Mouse (Mus musculus) stomach, embryonic 14.5 days (tissue): ENCODE results near the gene Nol6. TPM values are rescaled to one million over a fixed set of nuclear protein-coding genes. Genes with fewer than 3 reads are reported as not detected.
"Not testable (repeated sequence)": the region's sequence is repeated elsewhere in the genome, so short reads cannot be mapped to it uniquely, and the experiment has no call there.

Source experiments
- ATAC-seq: fragments of 200-750 bp; cut with Nextera tagmentation; 2 replicates; pipeline ENCODE4 v1.8.0; 2017; ENCODE audit warnings: low read depth, moderate TSS enrichment; ENCODE audit not compliant: insufficient number of reproducible peaks, insufficient read depth, low FRiP score
- H3K27ac ChIP-seq: fragments of 300-500 bp; sonication (generic); 2 replicates; pipeline ENCODE4 v1.5.1; 2014; ENCODE audit warnings: mild to moderate bottlenecking, low read length, moderate library complexity, mixed read lengths
- H3K27me3 ChIP-seq: fragments of 300-500 bp; sonication (generic); 2 replicates; pipeline ENCODE4 v1.6.1; 2014; ENCODE audit warnings: low read length, control low read depth, mixed read lengths; ENCODE audit not compliant: control insufficient read depth, insufficient read depth
- H3K36me3 ChIP-seq: fragments of 300-500 bp; sonication (generic); 2 replicates; pipeline ENCODE4 v1.6.1; 2014; ENCODE audit warnings: mild to moderate bottlenecking, control low read depth, low read length, moderate library complexity, mixed read lengths; ENCODE audit not compliant: control insufficient read depth, insufficient read depth
- H3K4me1 ChIP-seq: fragments of 300-500 bp; sonication (generic); 2 replicates; pipeline ENCODE4 v1.6.1; 2014; ENCODE audit warnings: low read length, control low read depth, mixed read lengths; ENCODE audit not compliant: control insufficient read depth, insufficient read depth
- H3K4me2 ChIP-seq: fragments of 300-500 bp; sonication (generic); replicated peaks from 2 replicates; pipeline ENCODE4 v1.6.1; 2014; ENCODE audit warnings: low read depth, low read length, control low read depth
- H3K4me3 ChIP-seq: fragments of 300-500 bp; sonication (generic); 2 replicates; pipeline ENCODE4 v1.5.1; 2014; ENCODE audit warnings: low read depth, low read length, control low read depth
- H3K9ac ChIP-seq: fragments of 300-500 bp; sonication (generic); replicated peaks from 2 replicates; pipeline ENCODE4 v1.6.1; 2014; ENCODE audit warnings: low read depth, mild to moderate bottlenecking, control low read depth, low read length, moderate library complexity, mixed read lengths
- H3K9me3 ChIP-seq: fragments of 300-500 bp; sonication (generic); 2 replicates; pipeline ENCODE4 v1.6.1; 2016; ENCODE audit warnings: low read depth, low read length, control low read depth; ENCODE audit not compliant: control insufficient read depth
- WGBS: fragments of 180-500 bp; shearing (Covaris S2); extraction: QIAGEN DNeasy Blood & Tissue Kit; methylation state at CpG from one replicate; pipeline ENCODE4 v1.1.7; 2014; 5-methylcytosine and 5-hydroxymethylcytosine counted together
- polyA plus RNA-seq: library from polyadenylated mRNA; unstranded; fragments of >200 nt; fragmentation: Nextera tagmentation; extraction: Ambion mirVana; gene quantifications from 2 replicates; pipeline ENCODE4 v1.2.1, GENCODE M21; 2014

Gene Nol6
- polyA plus RNA-seq, 1 experiment from 2014 or later, result 22.5 TPM

GRCm38 (mm10) chr4:41086947-41087346 is 37.3 kb downstream of the Nol6 start:
- Histone ChIP-seq H3K9ac (no peak overlapping the region), H3K36me3 (no peaks in the 10 kb centered on the region), H3K4me2 (no peak overlapping the region), H3K4me3 (no peak overlapping the region), H3K9me3 (no peaks in the 10 kb centered on the region), H3K4me1 (no peaks in the 10 kb centered on the region), H3K27ac (no peak overlapping the region), H3K27me3 (no peaks in the 10 kb centered on the region)
- peak; percentile 57; the same call in 1 of the 2 replicates for ATAC-seq
- WGBS, result 77% methylated on average over 9 of the region's 9 CpGs

- Histone ChIP-seq H3K4me3 (no peak overlapping the region), H3K27me3 (no peaks in the 10 kb centered on the region), H3K27ac (no peak overlapping the region), H3K36me3 (no peaks in the 10 kb centered on the region), H3K4me1 (no peaks in the 10 kb centered on the region), H3K4me2 (no peak overlapping the region), H3K9ac (no peak overlapping the region), H3K9me3 (no peaks in the 10 kb centered on the region)
- no peak for ATAC-seq
- 83% methylated on average over 4 of the region's 4 CpGs for WGBS
Observed at GRCm38 (mm10) chr4:41084819-41085218, 39.4 kb downstream of the Nol6 start.

GRCm38 (mm10) chr4:41082803-41083202 is 41.5 kb downstream of the Nol6 start:
- H3K9ac ChIP-seq, H3K9me3 ChIP-seq, H3K4me2 ChIP-seq, H3K4me3 ChIP-seq, H3K27me3 ChIP-seq, H3K27ac ChIP-seq, ATAC-seq, H3K4me1 ChIP-seq, H3K36me3 ChIP-seq: not testable (repeated sequence)
- WGBS, result 55% methylated on average over 4 of the region's 4 CpGs

GRCm38 (mm10) chr4:41081733-41082132 is 42.5 kb downstream of the Nol6 start:
- Histone ChIP-seq H3K27me3 (no peaks in the 10 kb centered on the region), H3K9ac (no peak overlapping the region), H3K4me1 (no peaks in the 10 kb centered on the region), H3K27ac (no peak overlapping the region), H3K36me3 (no peaks in the 10 kb centered on the region), H3K4me2 (no peak overlapping the region), H3K9me3 (no peaks in the 10 kb centered on the region), H3K4me3 (no peak overlapping the region)
- WGBS, result 77% methylated on average over 5 of the region's 5 CpGs
- no peak for ATAC-seq

DNA sequence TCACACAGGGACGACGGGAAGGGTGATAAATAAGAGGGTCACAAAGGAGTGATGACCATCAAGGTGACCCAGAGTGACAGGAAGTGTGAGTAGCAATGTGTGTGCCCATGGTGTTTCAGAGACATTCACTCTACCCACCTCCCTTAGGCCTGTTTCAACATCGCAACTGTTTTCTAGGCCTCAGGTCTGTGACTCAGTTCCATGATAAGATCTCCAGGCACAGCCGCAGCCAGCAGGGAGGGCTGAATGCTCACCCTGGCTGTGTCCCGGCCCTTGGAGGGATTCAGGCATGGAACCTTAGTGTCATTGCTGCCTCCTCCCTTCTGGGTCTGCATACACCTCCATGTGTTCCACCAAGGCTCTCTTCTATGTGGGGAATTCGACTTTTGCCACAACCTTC is 45.5 kb downstream of the Nol6 start:
- 59% methylated on average over 6 of the region's 6 CpGs for WGBS
- Histone ChIP-seq H3K9me3 (no peaks in the 10 kb centered on the region), H3K27me3 (no peaks in the 10 kb centered on the region), H3K4me1 (no peaks in the 10 kb centered on the region), H3K4me3 (no peak overlapping the region), H3K36me3 (no peaks in the 10 kb centered on the region), H3K4me2 (no peak overlapping the region), H3K9ac (no peak overlapping the region), H3K27ac (no peak overlapping the region)
- no peak; the same call in 1 of the 2 replicates for ATAC-seq

- H3K27ac ChIP-seq, result no peak overlapping the region
- no peak overlapping the region for H3K4me2 ChIP-seq
- H3K36me3 ChIP-seq, result no peaks in the 10 kb centered on the region
- H3K9me3 ChIP-seq, result no peaks in the 10 kb centered on the region
- 80% methylated on average over 6 of the region's 6 CpGs for WGBS
- no peaks in the 10 kb centered on the region for H3K4me1 ChIP-seq
- no peak overlapping the region for H3K4me3 ChIP-seq
- ATAC-seq, result no peak
- no peak overlapping the region for H3K9ac ChIP-seq
- H3K27me3 ChIP-seq, result no peaks in the 10 kb centered on the region
Observed at GRCm38 (mm10) chr4:41074461-41074860, 49.8 kb downstream of the Nol6 start.

DNA sequence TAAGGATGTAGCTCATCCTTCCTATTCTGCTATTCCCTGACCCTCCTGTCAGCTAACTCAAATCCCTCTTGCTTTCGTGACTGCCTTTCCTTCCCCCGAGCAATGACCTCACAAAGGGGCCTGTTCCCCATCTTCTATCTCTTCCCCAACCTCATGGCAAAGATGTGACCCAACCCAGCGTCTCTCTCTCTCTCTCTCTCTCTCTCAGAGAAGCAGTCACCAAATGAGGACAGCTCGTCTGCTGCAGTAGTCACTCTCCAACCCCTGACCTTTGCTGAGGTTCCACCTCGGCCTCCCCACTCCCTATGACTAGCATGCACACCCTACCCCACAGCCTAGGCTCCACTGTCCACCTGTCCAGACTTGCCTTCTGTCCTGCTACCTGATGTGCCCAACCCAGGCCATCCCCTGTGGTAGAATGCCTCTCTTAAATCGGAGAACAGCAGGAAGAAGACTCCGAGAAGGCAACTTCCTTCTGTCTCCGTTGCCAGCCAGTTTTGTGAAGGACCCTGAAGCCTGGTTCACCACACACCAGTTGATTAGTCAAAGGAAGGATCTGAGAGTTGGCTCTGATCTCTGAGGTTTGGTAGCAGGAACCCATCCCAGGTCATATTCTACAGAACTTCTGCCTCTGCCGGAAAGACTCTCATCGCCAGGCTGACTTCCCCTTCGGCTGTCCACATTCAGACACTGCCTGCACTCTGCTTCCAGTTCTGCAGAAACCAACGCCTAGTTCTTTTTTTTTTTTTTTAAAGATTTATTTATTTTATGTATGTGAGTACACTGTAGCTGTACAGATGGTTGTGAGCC is 51.0 kb downstream of the Nol6 start:
- no peak for ATAC-seq
- H3K27me3 ChIP-seq, result no peaks in the 10 kb centered on the region
- H3K9me3 ChIP-seq, result no peaks in the 10 kb centered on the region
- H3K4me3 ChIP-seq, result no peak overlapping the region
- 71% methylated on average over 12 of the region's 12 CpGs for WGBS
- no peaks in the 10 kb centered on the region for H3K4me1 ChIP-seq
- no peak overlapping the region for H3K27ac ChIP-seq
- H3K4me2 ChIP-seq, result no peak overlapping the region
- no peaks in the 10 kb centered on the region for H3K36me3 ChIP-seq
- H3K9ac ChIP-seq, result no peak overlapping the region

DNA sequence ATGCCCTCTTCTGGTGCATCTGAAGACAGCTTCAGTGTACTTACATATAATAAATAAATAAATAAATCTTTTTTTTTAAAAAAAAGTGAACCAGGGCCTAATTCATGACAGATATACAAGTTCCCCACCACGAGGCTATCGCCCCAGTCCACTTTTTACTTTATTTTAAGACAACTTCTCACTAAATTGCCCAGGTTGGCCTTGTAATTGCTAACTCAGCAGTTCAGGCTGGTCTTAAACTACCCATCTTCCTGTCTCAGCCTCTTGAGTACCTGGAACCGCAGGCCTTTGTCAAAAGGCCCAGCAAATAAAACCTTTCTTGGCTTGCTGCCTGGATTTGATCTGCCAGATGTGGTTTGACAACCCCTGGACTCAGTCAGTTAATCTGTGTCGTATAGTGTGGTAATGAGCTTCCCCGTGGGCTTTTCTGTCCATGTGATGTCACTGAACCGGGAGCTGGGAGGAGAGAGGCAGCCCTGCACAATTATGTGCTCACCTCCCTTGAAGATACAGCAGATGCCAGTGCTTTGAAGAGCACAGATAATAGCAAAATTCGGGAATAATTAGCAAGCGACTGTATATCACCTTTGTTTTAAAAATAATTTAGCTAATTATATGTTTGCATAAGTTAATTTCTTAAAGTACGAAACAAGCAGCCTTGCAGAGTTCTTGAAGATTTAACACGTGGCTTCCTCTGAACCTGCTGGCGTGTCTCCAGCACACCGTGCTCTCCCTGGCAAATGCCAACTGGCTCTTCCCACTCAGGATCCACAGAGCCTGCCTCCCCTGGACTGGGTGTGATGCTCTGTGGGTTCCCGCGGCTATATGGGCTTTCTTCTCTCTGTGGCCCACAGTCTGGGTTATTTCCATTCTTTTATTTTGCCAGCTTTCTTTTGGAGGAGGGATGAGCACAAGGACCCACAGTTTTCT is 52.5 kb downstream of the Nol6 start:
- H3K27me3 ChIP-seq, result no peaks in the 10 kb centered on the region
- no peak overlapping the region for H3K9ac ChIP-seq
- 70% methylated on average over 14 of the region's 14 CpGs for WGBS
- no peak overlapping the region for H3K4me3 ChIP-seq
- no peaks in the 10 kb centered on the region for H3K36me3 ChIP-seq
- H3K27ac ChIP-seq, result no peak overlapping the region
- no peak overlapping the region for H3K4me2 ChIP-seq
- no peak for ATAC-seq
- H3K4me1 ChIP-seq, result no peaks in the 10 kb centered on the region
- H3K9me3 ChIP-seq, result no peaks in the 10 kb centered on the region
